Mouse (Mus musculus) testis, adult 2 months (tissue): ENCODE results near the gene Sorcs1.

Experiments
- CTCF ChIP-seq: fragments of 200-500 bp; IDR thresholded peaks from 2 replicates; pipeline ENCODE4 v1.5.1; 2012; ENCODE audit warnings: low read depth, mild to moderate bottlenecking, inconsistent platforms, low read length, moderate library complexity; ENCODE audit not compliant: control insufficient read depth, insufficient read depth, insufficient replicate concordance
- POLR2A ChIP-seq: fragments of 200-500 bp; IDR thresholded peaks from 2 replicates; pipeline ENCODE4 v1.6.1; 2012; ENCODE audit warnings: low read depth, mild to moderate bottlenecking, inconsistent platforms, low read length, moderate library complexity; ENCODE audit not compliant: control insufficient read depth

DNA sequence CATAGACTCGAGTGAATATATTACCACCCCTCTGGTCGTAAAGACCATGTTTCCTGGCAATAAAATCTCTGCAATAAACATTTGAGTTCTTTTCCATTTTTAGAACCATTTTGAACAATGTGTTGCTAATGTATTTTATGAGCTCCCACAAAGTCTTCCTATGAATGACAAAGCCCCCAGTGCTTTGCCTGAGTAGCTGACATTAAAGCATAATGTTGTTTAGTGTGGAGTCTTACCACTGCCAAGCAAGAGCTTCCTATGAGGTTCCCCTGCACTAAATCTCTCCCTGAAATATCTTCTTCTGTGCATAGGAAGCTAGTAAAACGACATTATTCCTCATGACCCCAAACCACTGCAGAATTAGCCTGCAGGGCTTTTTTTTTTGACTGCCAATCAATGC lies 66.8 kb downstream of the Sorcs1 start:
- TF ChIP-seq POLR2A, result no peak
- TF ChIP-seq CTCF, result no peak
